Mouse (Mus musculus) forebrain, embryonic 16.5 days (tissue): ENCODE data around the gene Slc35c2. TPM values are rescaled to one million over a fixed set of nuclear protein-coding genes. Genes with fewer than 3 reads are reported as not detected.
A peak's percentile ranks its signal among the peaks of the same experiment; 100 is the strongest.

Experiments
- ATAC-seq: fragments of 200-750 bp; cut with Nextera tagmentation; 2 replicates; pipeline ENCODE4 v1.8.0; 2017; ENCODE audit warnings: mild to moderate bottlenecking, moderate library complexity
- H3K27ac ChIP-seq: fragments of 300-500 bp; sonication (generic); 2 replicates; pipeline ENCODE4 v1.5.1; 2014; ENCODE audit warnings: low read length, control low read depth
- H3K27me3 ChIP-seq: fragments of 300-500 bp; sonication (generic); replicated peaks from 2 replicates; pipeline ENCODE4 v1.6.1; 2014; ENCODE audit warnings: low read length; ENCODE audit not compliant: control insufficient read depth, insufficient read depth
- H3K36me3 ChIP-seq: fragments of 300-500 bp; sonication (generic); 2 replicates; pipeline ENCODE4 v1.6.1; 2014; ENCODE audit not compliant: control insufficient read depth, insufficient read depth
- H3K4me1 ChIP-seq: fragments of 300-500 bp; sonication (generic); replicated peaks from 2 replicates; pipeline ENCODE4 v1.6.1; 2014; ENCODE audit warnings: low read length; ENCODE audit not compliant: control insufficient read depth, insufficient read depth
- H3K4me2 ChIP-seq: fragments of 300-500 bp; sonication (generic); 2 replicates; pipeline ENCODE4 v1.6.1; 2014; ENCODE audit warnings: mild to moderate bottlenecking, low read length, control low read depth
- H3K4me3 ChIP-seq: fragments of 300-500 bp; sonication (generic); replicated peaks from 2 replicates; pipeline ENCODE4 v1.5.1; 2014; ENCODE audit warnings: mild to moderate bottlenecking, low read length, control low read depth
- H3K9ac ChIP-seq: fragments of 300-500 bp; sonication (generic); replicated peaks from 2 replicates; pipeline ENCODE4 v1.6.1; 2014; ENCODE audit warnings: low read depth, low read length, control low read depth
- H3K9me3 ChIP-seq: fragments of 300-500 bp; sonication (generic); 2 replicates; pipeline ENCODE4 v1.6.1; 2016; ENCODE audit warnings: low read length; ENCODE audit not compliant: control insufficient read depth
- WGBS: fragments of 180-500 bp; shearing (Covaris S2); extraction: QIAGEN DNeasy Blood & Tissue Kit; methylation state at CpG from one replicate; pipeline ENCODE4 v1.1.7; 2014; 5-methylcytosine and 5-hydroxymethylcytosine counted together
- polyA plus RNA-seq: library from polyadenylated mRNA; unstranded; fragments of >200 nt; fragmentation: Nextera tagmentation; extraction: Ambion mirVana; gene quantifications from 2 replicates; pipeline ENCODE4 v1.2.1, GENCODE M21; 2015

Slc35c2 gene
- polyA plus RNA-seq, 1 experiment from 2014 or later: 62.4 TPM

GRCm38 (mm10) chr2:165241786-165242185, 45.9 kb downstream of the Slc35c2 start:
- Histone ChIP-seq H3K27ac (no peak overlapping the region), H3K4me1 (peaks cover 27% of the 10 kb centered on the region), H3K27me3 (peaks cover 42% of the 10 kb centered on the region), H3K4me2 (no peak overlapping the region), H3K36me3 (no peaks in the 10 kb centered on the region), H3K9ac (no peak overlapping the region), H3K4me3 (no peak overlapping the region), H3K9me3 (no peaks in the 10 kb centered on the region)
- 60% methylated on average over 7 of the region's 7 CpGs for WGBS
- ATAC-seq: no peak

GRCm38 (mm10) chr2:165240371-165240770, 47.3 kb downstream of the Slc35c2 start:
- H3K27me3 ChIP-seq: peaks cover 46% of the 10 kb centered on the region
- H3K27ac ChIP-seq: no peak overlapping the region
- H3K36me3 ChIP-seq: no peaks in the 10 kb centered on the region
- no peak overlapping the region for H3K4me2 ChIP-seq
- H3K4me1 ChIP-seq: peaks cover 27% of the 10 kb centered on the region
- H3K9ac ChIP-seq: no peak overlapping the region
- no peak for ATAC-seq
- 41% methylated on average over 8 of the region's 8 CpGs for WGBS
- H3K9me3 ChIP-seq: no peaks in the 10 kb centered on the region
- no peak overlapping the region for H3K4me3 ChIP-seq

GRCm38 (mm10) chr2:165239533-165240144, 48.0 kb downstream of the Slc35c2 start:
- no peaks in the 10 kb centered on the region for H3K9me3 ChIP-seq
- H3K4me3 ChIP-seq: no peak overlapping the region
- H3K4me1 ChIP-seq: peaks cover 32% of the 10 kb centered on the region
- H3K4me2 ChIP-seq: no peak overlapping the region
- peaks cover 45% of the 10 kb centered on the region for H3K27me3 ChIP-seq
- no peak for ATAC-seq
- 30% methylated on average over 15 of the region's 15 CpGs for WGBS
- no peak overlapping the region for H3K9ac ChIP-seq
- no peak overlapping the region for H3K27ac ChIP-seq
- no peaks in the 10 kb centered on the region for H3K36me3 ChIP-seq

- H3K9ac ChIP-seq: no peak overlapping the region
- H3K27ac ChIP-seq: no peak overlapping the region
- ATAC-seq: no peak
- H3K4me3 ChIP-seq: no peak overlapping the region
- no peaks in the 10 kb centered on the region for H3K36me3 ChIP-seq
- 2% methylated on average over 12 of the region's 12 CpGs for WGBS
- H3K4me2 ChIP-seq: no peak overlapping the region
- peaks cover 43% of the 10 kb centered on the region for H3K27me3 ChIP-seq
- H3K4me1 ChIP-seq: peaks cover 40% of the 10 kb centered on the region
- no peaks in the 10 kb centered on the region for H3K9me3 ChIP-seq
These were observed 49.1 kb downstream of the Slc35c2 start for GRCm38 (mm10) chr2:165238416-165239145.

- peak; percentile 84 for ATAC-seq
- Histone ChIP-seq H3K27ac (peak within 1 kb of the TSS; percentile 26; the same call in 1 of the 2 replicates), H3K9me3 (no peaks in the 10 kb centered on the region), H3K9ac (peak within 1 kb of the TSS; percentile 68), H3K4me2 (peak within 1 kb of the TSS; percentile 99), H3K36me3 (no peaks in the 10 kb centered on the region), H3K4me1 (peaks cover 24% of the 10 kb centered on the region), H3K4me3 (peak within 1 kb of the TSS; percentile 61), H3K27me3 (peaks cover 27% of the 10 kb centered on the region)
- WGBS: 0% methylated on average over 49 of the region's 60 CpGs
These were observed 52.9 kb downstream of the Slc35c2 start, which contains the start of gene Cdh22 for GRCm38 (mm10) chr2:165234613-165235291. Gene Cdh22 (minus strand): TSS chr2:165234853.

GRCm38 (mm10) chr2:165234291-165234612, 53.4 kb downstream of the Slc35c2 start:
- Histone ChIP-seq H3K9me3 (no peaks in the 10 kb centered on the region), H3K36me3 (no peaks in the 10 kb centered on the region), H3K4me2 (peak overlapping the region; percentile 99), H3K9ac (peak overlapping the region; percentile 68), H3K27ac (no peak overlapping the region; the same call in 1 of the 2 replicates), H3K27me3 (peaks cover 27% of the 10 kb centered on the region), H3K4me1 (peaks cover 20% of the 10 kb centered on the region), H3K4me3 (peak overlapping the region; percentile 61)
- WGBS: under 1% methylated on average over 38 of the region's 41 CpGs
- peak; percentile 45 for ATAC-seq

- H3K4me3 ChIP-seq: peak overlapping the region; percentile 61
- ATAC-seq: peak; percentile 16
These were observed 54.0 kb downstream of the Slc35c2 start for GRCm38 (mm10) chr2:165233491-165234290.

GRCm38 (mm10) chr2:165229050-165229449, 58.6 kb downstream of the Slc35c2 start:
- peaks cover 16% of the 10 kb centered on the region for H3K4me1 ChIP-seq
- no peaks in the 10 kb centered on the region for H3K36me3 ChIP-seq
- no peak overlapping the region for H3K27ac ChIP-seq
- no peak overlapping the region for H3K4me3 ChIP-seq
- no peak for ATAC-seq
- H3K9me3 ChIP-seq: no peaks in the 10 kb centered on the region
- H3K4me2 ChIP-seq: no peak overlapping the region
- H3K27me3 ChIP-seq: peaks cover 9% of the 10 kb centered on the region
- 77% methylated on average over 11 of the region's 11 CpGs for WGBS
- no peak overlapping the region for H3K9ac ChIP-seq

More at GRCm38 (mm10) chr2:165233491-165234290, 54.0 kb downstream of the Slc35c2 start:
- Histone ChIP-seq H3K27me3 (peaks cover 23% of the 10 kb centered on the region), H3K9me3 (no peaks in the 10 kb centered on the region), H3K4me1 (peaks cover 22% of the 10 kb centered on the region), H3K36me3 (no peaks in the 10 kb centered on the region), H3K9ac (peak overlapping the region; percentile 68), H3K27ac (no peak overlapping the region), H3K4me2 (peak overlapping the region; percentile 99)
- WGBS: under 1% methylated on average over 60 of the region's 82 CpGs
